Mouse (Mus musculus): ENCODE measurements around the gene Qtrt2.
A peak's percentile ranks its signal among the peaks of the same experiment; 100 is the strongest.

Gene Qtrt2

GRCm38 (mm10) chr16:43925846-43926245 lies 763 bp downstream of the Qtrt2 start:
- no peak for DNase-seq (ENCODE audit: low read depth, low spot score)

GRCm38 (mm10) chr16:43925001-43925558 lies 1.5 kb downstream of the Qtrt2 start:
- DNase-seq (ENCODE audit: low read depth, low spot score) = no peak

GRCm38 (mm10) chr16:43922630-43923029 lies 4.0 kb downstream of the Qtrt2 start:
- no peak for DNase-seq (ENCODE audit: low read depth, low spot score)

- DNase-seq (ENCODE audit: low read depth, low spot score) = no peak
Observed at GRCm38 (mm10) chr16:43922024-43922423, 4.6 kb downstream of the Qtrt2 start.

- no peak for DNase-seq (ENCODE audit: low read depth, low spot score)
Observed at GRCm38 (mm10) chr16:43918867-43919266, 7.7 kb downstream of the Qtrt2 start.

GRCm38 (mm10) chr16:43908881-43909280 lies 17.7 kb downstream of the Qtrt2 start:
- no peak for DNase-seq (ENCODE audit: low read depth, low spot score)

GRCm38 (mm10) chr16:43900571-43900970 lies 26.0 kb downstream of the Qtrt2 start:
- DNase-seq (ENCODE audit: low read depth, low spot score) = no peak

- DNase-seq (ENCODE audit: low read depth, low spot score) = no peak
Observed at GRCm38 (mm10) chr16:43900138-43900537, 26.5 kb downstream of the Qtrt2 start.

- DNase-seq (ENCODE audit: low read depth, low spot score) = no peak
Observed at GRCm38 (mm10) chr16:43894501-43894900, 32.1 kb downstream of the Qtrt2 start.

- DNase-seq (ENCODE audit: low read depth, low spot score) = no peak
Observed at GRCm38 (mm10) chr16:43890747-43891336, 35.8 kb downstream of the Qtrt2 start.

GRCm38 (mm10) chr16:43890005-43890336 lies 36.6 kb downstream of the Qtrt2 start:
- no peak for DNase-seq (ENCODE audit: low read depth, low spot score)

GRCm38 (mm10) chr16:43889208-43890004 lies 37.2 kb downstream of the Qtrt2 start, which contains the start of gene Ccdc191:
Ccdc191 (plus strand) TSS chr16:43889800.
- DNase-seq (ENCODE audit: low read depth, low spot score) = peak; percentile 100

GRCm38 (mm10) chr16:43882329-43882728 lies 44.3 kb downstream of the Qtrt2 start:
- no peak for DNase-seq (ENCODE audit: low read depth, low spot score)

GRCm38 (mm10) chr16:43881636-43882035 lies 45.0 kb downstream of the Qtrt2 start:
- DNase-seq (ENCODE audit: low read depth, low spot score) = no peak

GRCm38 (mm10) chr16:43879769-43880168 lies 46.8 kb downstream of the Qtrt2 start:
- DNase-seq (ENCODE audit: low read depth, low spot score) = no peak

- no peak for DNase-seq (ENCODE audit: low read depth, low spot score)
Observed at GRCm38 (mm10) chr16:43871419-43871818, 55.2 kb downstream of the Qtrt2 start.

- DNase-seq (ENCODE audit: low read depth, low spot score) = no peak
Observed at GRCm38 (mm10) chr16:43869805-43870204, 56.8 kb downstream of the Qtrt2 start.

- DNase-seq (ENCODE audit: low read depth, low spot score) = no peak
Observed at GRCm38 (mm10) chr16:43860624-43861023, 66.0 kb downstream of the Qtrt2 start.

- no peak for DNase-seq (ENCODE audit: low read depth, low spot score)
Observed at GRCm38 (mm10) chr16:43858941-43859476, 67.6 kb downstream of the Qtrt2 start.

- DNase-seq (ENCODE audit: low read depth, low spot score) = no peak
Observed at GRCm38 (mm10) chr16:43849839-43850238, 76.8 kb downstream of the Qtrt2 start.

- no peak for DNase-seq (ENCODE audit: low read depth, low spot score)
Observed at GRCm38 (mm10) chr16:43841236-43841635, 85.4 kb downstream of the Qtrt2 start.

GRCm38 (mm10) chr16:43831957-43832356 lies 94.7 kb downstream of the Qtrt2 start:
- DNase-seq (ENCODE audit: low read depth, low spot score) = no peak

- peak; percentile 22 for DNase-seq (ENCODE audit: low read depth, low spot score)
Observed at GRCm38 (mm10) chr16:43827492-43827891, 99.1 kb downstream of the Qtrt2 start.

All from brain, embryonic 18.5 days (tissue).